Mouse (Mus musculus): ENCODE measurements around the gene Zfp382. TPM values are rescaled to one million over a fixed set of nuclear protein-coding genes. Genes with fewer than 3 reads are reported as not detected.
A peak's percentile ranks its signal among the peaks of the same experiment; 100 is the strongest.
"Not testable (repeated sequence)": the region's sequence is repeated elsewhere in the genome, so short reads cannot be mapped to it uniquely, and the experiment has no call there.

Gene Zfp382
- total and polyA plus RNA-seq, 2 experiments from 2014 or later = 2.6 to 3.8 TPM

DNA sequence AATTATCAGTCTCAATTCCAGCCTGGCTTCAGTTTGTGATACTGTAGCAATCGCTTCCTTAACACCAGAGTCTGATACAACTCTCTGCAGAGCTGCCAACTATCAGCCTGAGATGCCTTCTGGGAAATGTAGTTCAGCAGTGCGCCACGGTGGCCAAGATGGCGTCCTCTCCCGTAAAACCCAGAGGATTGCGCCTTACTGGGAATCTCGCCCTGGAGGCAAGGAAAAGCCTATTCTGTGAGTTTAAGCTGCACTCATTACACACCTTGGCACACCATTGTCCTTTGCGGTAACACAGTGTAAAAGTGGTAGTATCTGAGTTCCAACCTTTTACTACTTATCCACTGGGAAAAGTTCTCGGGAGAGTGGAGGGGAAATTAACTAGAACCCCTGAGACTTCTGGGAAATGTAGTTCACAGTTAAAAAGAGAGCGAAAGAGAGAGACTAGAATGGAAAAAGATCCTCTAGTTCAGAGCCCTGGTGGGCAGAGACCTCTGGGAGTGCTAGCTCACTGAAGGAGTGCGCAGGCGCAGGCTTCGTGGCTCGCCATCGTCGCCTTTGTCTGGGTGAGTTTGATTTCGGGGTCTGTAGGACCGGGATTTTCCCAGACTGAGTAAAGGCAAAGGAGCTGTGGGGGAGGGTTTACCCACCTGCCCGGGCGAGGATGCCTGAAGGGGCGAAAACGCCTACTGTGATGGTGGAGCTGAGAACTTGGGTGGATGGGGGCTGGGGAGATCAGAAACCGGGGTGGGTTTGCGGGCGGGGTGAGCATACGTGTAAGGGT is 26.9 kb upstream of the Zfp382 start, which contains the start of gene Zfp260:
Zfp260 (plus strand) TSS at position 132 of the 784 bp plus-strand sequence.
- Histone ChIP-seq H3K36me3 (replicated peaks; ENCODE audit: control insufficient read depth, insufficient read depth, low read length) (peaks cover 4% of the 10 kb centered on the region), H3K4me3 (ENCODE audit: low read depth, low read length) (peak within 1 kb of the TSS; percentile 70), H3K4me1 (ENCODE audit: control insufficient read depth, insufficient read depth) (peaks cover 7% of the 10 kb centered on the region), H3K27ac (ENCODE audit: low read depth) (peak within 1 kb of the TSS; percentile 93), H3K9me3 (replicated peaks; ENCODE audit: control insufficient read depth, low read length) (no peaks in the 10 kb centered on the region), H3K4me2 (ENCODE audit: low read depth, low read length) (peak within 1 kb of the TSS; percentile 71), H3K27me3 (ENCODE audit: control insufficient read depth, insufficient read depth, low read length) (no peaks in the 10 kb centered on the region), H3K9ac (replicated peaks; ENCODE audit: low read depth, low read length) (peak within 1 kb of the TSS; percentile 76)
- ATAC-seq (ENCODE audit: insufficient read depth, low read depth) = peak; percentile 79
- WGBS = under 1% methylated on average over 26 of the region's 26 CpGs
- TF ChIP-seq EP300 (IDR thresholded peaks at IDR 0.05; ENCODE audit: low read depth) (no peak), CTCF (IDR thresholded peaks at IDR 0.05; ENCODE audit: low read depth) (no peak; the same call in 1 of the 2 replicates)
- DNase-seq (ENCODE audit: low spot score) = peak; percentile 98

DNA sequence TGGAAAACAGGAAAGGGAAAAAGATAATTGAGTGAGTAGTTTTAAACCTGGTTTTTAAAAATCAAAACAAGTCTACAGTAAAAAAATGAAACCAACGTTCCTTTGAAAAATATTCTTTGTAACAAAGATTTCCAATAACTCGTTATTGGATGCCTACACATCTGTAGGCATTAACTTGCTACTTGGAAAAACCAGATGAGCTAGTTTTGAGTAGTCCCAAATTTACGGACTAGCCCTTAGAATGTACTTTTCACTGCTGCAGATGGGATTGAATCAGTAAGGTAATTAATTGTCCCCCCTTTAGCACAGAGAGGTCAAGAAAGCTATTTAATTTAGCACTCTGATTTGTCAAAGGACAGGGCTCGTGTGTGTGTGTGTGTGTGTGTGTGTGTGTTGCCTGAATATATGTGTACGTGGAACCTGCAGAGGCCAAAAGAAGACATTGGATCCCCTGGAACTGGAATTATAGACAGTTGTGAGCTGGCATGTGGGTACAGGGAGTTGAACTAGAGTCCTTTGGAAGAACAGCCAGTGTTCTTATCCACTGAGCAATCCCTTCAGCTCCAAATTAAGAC is 26.1 kb upstream of the Zfp382 start:
- no peak for DNase-seq (ENCODE audit: low spot score)
- Histone ChIP-seq H3K9ac (replicated peaks; ENCODE audit: low read depth, low read length) (peak overlapping the region; percentile 76), H3K27me3 (ENCODE audit: control insufficient read depth, insufficient read depth, low read length) (no peaks in the 10 kb centered on the region), H3K4me3 (ENCODE audit: low read depth, low read length) (peak overlapping the region; percentile 70), H3K36me3 (replicated peaks; ENCODE audit: control insufficient read depth, insufficient read depth, low read length) (peaks cover 12% of the 10 kb centered on the region), H3K9me3 (replicated peaks; ENCODE audit: control insufficient read depth, low read length) (no peaks in the 10 kb centered on the region), H3K4me2 (ENCODE audit: low read depth, low read length) (peak overlapping the region; percentile 71), H3K4me1 (ENCODE audit: control insufficient read depth, insufficient read depth) (peaks cover 7% of the 10 kb centered on the region), H3K27ac (ENCODE audit: low read depth) (peak overlapping the region; percentile 93)
- WGBS = 4% methylated on average over 5 of the region's 5 CpGs
- TF ChIP-seq CTCF (IDR thresholded peaks at IDR 0.05; ENCODE audit: low read depth) = no peak
- ATAC-seq (ENCODE audit: insufficient read depth, low read depth) = no peak

DNA sequence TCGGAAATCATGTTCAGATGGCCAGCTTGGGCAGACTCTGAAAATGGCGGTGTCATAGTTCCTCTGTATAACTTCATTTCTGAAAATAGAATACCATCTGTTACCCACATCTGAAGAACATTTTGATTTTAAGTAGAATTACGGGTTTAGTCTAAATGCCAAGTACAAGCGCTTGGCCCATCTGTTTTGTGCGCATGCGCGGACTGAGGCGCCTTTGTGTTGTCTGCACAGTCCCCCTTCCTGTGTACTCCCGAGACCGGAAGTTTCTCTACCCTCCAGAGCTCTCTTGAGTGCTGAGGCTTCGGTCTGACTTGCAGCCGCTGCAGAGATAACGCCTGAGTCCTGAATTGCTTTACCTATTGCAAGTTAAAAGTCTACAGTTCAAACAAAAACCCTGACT is 22.4 kb upstream of the Zfp382 start:
- Histone ChIP-seq H3K9me3 (replicated peaks; ENCODE audit: control insufficient read depth, low read length) (peaks cover 10% of the 10 kb centered on the region), H3K9ac (replicated peaks; ENCODE audit: low read depth, low read length) (no peak overlapping the region), H3K36me3 (replicated peaks; ENCODE audit: control insufficient read depth, insufficient read depth, low read length) (peaks cover 45% of the 10 kb centered on the region), H3K4me1 (ENCODE audit: control insufficient read depth, insufficient read depth) (peaks cover 1% of the 10 kb centered on the region), H3K27me3 (ENCODE audit: control insufficient read depth, insufficient read depth, low read length) (no peaks in the 10 kb centered on the region), H3K4me3 (ENCODE audit: low read depth, low read length) (no peak overlapping the region), H3K4me2 (ENCODE audit: low read depth, low read length) (no peak overlapping the region), H3K27ac (ENCODE audit: low read depth) (no peak overlapping the region)
- DNase-seq (ENCODE audit: low spot score) (no peak), ATAC-seq (ENCODE audit: insufficient read depth, low read depth) (no peak)
- WGBS = 77% methylated on average over 13 of the region's 13 CpGs
- no peak for TF ChIP-seq EP300 (IDR thresholded peaks at IDR 0.05; ENCODE audit: low read depth)
- TF ChIP-seq CTCF (IDR thresholded peaks at IDR 0.05; ENCODE audit: low read depth) = no peak

DNA sequence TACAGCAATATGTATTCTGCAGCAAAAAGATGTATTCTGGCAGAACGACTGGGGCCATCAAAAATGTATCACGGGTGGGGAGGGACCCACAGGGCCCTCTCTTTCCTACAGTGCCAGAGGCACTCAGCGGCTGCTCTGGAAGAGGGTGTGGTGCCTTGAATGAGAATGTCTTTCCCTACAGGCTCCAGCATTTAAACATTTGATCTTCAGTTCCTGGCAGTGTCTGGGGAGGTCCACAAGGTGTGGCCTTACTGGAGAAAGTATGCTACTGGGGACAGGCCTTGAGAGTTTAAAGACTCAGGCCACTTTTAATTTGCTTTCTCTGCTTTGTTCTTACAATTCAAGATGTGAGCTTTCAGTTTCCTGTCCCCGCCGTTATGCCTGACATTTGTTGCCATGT is 5.7 kb upstream of the Zfp382 start:
- H3K27ac ChIP-seq (ENCODE audit: low read depth) = no peak overlapping the region

DNA sequence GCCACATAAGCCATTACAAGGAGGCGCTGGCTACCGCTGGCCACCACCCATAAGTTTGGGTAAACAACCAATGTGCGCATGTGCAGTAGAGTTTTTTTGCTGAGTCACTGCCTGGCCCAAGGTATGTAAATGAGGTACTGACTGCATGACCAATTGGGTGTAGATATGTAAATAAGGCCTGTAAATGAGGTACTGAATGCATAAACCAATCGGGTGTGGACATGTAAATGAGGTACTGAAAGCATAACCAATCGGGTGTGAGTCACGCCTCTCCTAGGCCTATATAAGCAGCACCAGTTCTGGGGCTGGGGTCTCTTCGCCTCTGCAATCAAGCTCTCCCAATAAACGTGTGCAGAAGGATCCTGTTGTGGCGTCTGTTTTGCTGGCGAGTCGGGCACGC is 3.8 kb upstream of the Zfp382 start:
- H3K4me3 ChIP-seq (ENCODE audit: low read depth, low read length); H3K27me3 ChIP-seq (ENCODE audit: control insufficient read depth, insufficient read depth, low read length); H3K9ac ChIP-seq (replicated peaks; ENCODE audit: low read depth, low read length); ATAC-seq (ENCODE audit: insufficient read depth, low read depth); H3K4me2 ChIP-seq (ENCODE audit: low read depth, low read length); H3K4me1 ChIP-seq (ENCODE audit: control insufficient read depth, insufficient read depth); DNase-seq (ENCODE audit: low spot score); H3K27ac ChIP-seq (ENCODE audit: low read depth); H3K9me3 ChIP-seq (replicated peaks; ENCODE audit: control insufficient read depth, low read length); H3K36me3 ChIP-seq (replicated peaks; ENCODE audit: control insufficient read depth, insufficient read depth, low read length): not testable (repeated sequence)
- 91% methylated on average over 12 of the region's 12 CpGs for WGBS

More for the DNA sequence above, 5.7 kb upstream of the Zfp382 start:
- TF ChIP-seq EP300 (IDR thresholded peaks at IDR 0.05; ENCODE audit: low read depth) = no peak
- no peak for TF ChIP-seq CTCF (IDR thresholded peaks at IDR 0.05; ENCODE audit: low read depth)
- ATAC-seq (ENCODE audit: insufficient read depth, low read depth) (no peak), DNase-seq (ENCODE audit: low spot score) (no peak)
- no peaks in the 10 kb centered on the region for H3K27me3 ChIP-seq (ENCODE audit: control insufficient read depth, insufficient read depth, low read length)
- H3K9ac ChIP-seq (replicated peaks; ENCODE audit: low read depth, low read length) = no peak overlapping the region
- H3K4me3 ChIP-seq (ENCODE audit: low read depth, low read length) = no peak overlapping the region
- 0 out of 2 replicates have a peak, but pooled peaks cover 3% of the 10 kb centered on the region for H3K9me3 ChIP-seq (replicated peaks; ENCODE audit: control insufficient read depth, low read length)
- H3K4me1 ChIP-seq (ENCODE audit: control insufficient read depth, insufficient read depth) = no peaks in the 10 kb centered on the region
- no peak overlapping the region for H3K4me2 ChIP-seq (ENCODE audit: low read depth, low read length)
- 93% methylated on average over 5 of the region's 5 CpGs for WGBS
- H3K36me3 ChIP-seq (replicated peaks; ENCODE audit: control insufficient read depth, insufficient read depth, low read length) = no peaks in the 10 kb centered on the region
